Mouse (Mus musculus): Measurements from ENCODE around the gene Jade2.
A peak's percentile ranks its signal among the peaks of the same experiment; 100 is the strongest.
"Not testable (repeated sequence)": the region's sequence is repeated elsewhere in the genome, so short reads cannot be mapped to it uniquely, and the experiment has no call there.

Jade2 gene

GRCm38 (mm10) chr11:51833393-51834066 lies 23.9 kb downstream of the Jade2 start:
- no peak for DNase-seq

GRCm38 (mm10) chr11:51832992-51833391 lies 24.5 kb downstream of the Jade2 start:
- no peak for DNase-seq

GRCm38 (mm10) chr11:51831962-51832909 lies 25.2 kb downstream of the Jade2 start:
- no peak for DNase-seq

DNA sequence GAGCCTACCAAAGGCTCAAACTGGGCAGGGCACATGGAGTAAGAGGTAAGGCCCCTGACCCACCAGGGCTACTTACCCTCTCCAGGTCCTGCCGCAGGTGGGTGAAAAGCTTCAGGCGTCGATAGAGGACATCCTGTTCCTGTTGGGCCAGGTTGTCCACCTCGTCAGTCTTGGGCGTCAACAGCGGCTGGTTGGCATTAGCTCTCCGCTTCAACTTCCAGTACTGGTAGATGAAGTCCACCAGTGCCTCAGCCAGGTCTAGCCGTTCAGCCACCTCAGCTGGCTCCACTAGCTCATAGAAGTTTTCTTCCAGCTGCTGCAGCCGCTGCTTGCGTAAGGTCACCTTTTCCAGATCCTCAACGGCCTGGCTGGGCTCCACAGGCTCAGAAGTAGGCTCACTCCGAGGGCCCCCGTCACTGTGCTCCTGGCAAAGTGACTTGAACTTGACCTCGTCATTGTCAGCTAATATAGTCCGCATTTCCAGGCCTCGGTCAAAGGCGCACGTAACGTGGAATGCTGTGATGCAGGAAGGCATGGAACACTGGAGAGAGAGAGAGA lies 32.5 kb downstream of the Jade2 start:
- DNase-seq, result no peak

DNA sequence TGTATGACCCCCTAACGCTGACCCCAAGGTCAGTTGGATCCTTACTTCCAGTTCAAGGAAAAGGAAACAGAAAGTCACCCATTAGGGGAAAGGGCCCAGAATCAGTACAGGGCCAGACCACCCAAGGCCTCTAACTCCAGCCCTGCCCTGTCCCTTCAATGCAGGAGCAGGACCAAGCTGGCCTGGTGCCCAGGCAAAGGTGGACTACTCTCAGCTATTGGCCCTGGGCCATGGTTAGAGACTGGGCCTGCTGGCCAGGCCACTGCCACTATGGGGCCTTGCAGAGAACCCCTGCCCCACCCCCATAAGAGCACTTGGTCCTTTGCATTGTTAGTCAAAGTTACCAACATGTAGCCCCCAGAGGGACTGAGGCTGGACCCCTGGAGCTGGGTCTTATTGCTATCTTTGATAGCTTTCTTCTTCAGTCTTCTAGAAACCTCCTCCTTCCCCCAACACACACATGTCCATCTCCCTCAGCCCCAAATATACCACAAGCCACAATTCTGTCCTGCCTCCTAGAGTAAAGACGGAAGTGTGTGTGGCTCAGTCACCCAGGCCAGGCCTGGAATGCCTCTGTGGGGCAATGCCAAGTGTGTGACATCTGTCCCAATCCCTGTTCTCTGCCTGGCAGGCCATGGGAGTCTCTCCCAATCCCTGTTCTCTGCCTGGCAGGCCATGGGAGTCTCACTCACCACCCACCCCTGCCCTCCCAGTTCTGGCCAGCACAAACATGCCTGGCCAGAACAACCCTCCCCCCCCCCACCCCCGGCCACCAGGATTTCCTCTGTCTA lies 33.3 kb downstream of the Jade2 start:
- DNase-seq, result no peak

- no peak for DNase-seq
These were observed 34.2 kb downstream of the Jade2 start for GRCm38 (mm10) chr11:51823271-51823670.

DNA sequence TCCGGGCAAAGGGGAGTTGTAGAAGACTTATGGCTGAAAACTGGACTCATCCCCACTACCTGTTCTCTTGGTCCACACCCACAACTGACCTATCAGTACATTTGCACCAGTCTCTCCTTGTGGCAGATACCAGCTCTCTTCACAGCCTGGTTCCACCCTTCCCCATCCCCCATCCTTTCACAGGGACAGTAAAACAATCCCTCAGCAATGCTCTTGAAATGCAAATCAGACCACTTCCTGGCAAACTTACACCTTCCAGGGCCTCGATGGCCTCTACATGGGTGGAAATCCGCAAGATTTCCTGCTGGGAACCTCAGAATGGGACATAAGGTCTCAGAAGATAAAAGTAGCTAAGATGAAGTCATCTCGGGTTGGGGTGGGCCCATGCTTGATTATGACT lies 34.7 kb downstream of the Jade2 start:
- DNase-seq, result no peak

GRCm38 (mm10) chr11:51820861-51821260 lies 36.6 kb downstream of the Jade2 start:
- DNase-seq, result peak; percentile 82

GRCm38 (mm10) chr11:51819964-51820363 lies 37.5 kb downstream of the Jade2 start:
- peak; percentile 73 for DNase-seq

- no peak for DNase-seq
These were observed 38.6 kb downstream of the Jade2 start for GRCm38 (mm10) chr11:51818837-51819236.

DNA sequence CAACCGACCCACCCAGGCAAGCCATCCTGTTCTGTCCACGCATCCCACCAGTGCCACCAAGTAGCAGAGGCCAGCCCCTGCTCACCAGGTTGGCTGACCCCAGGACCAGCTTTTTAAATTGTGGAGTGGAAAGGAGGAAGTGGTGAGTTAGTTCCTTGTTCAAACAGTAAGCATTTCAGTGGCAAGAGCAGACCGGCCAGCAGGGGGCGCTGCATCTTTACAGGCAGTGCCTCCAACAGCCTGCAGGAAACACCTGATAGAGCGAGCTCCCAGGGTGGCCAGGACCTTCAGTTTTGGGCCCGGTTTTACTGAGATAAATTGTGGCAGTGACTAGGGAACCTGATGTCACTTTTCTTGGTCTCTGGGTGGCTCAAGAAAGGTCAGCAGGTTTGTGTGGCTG lies 39.7 kb downstream of the Jade2 start:
- DNase-seq, result peak; percentile 93

GRCm38 (mm10) chr11:51812022-51812546 lies 45.4 kb downstream of the Jade2 start:
- no peak for DNase-seq

DNA sequence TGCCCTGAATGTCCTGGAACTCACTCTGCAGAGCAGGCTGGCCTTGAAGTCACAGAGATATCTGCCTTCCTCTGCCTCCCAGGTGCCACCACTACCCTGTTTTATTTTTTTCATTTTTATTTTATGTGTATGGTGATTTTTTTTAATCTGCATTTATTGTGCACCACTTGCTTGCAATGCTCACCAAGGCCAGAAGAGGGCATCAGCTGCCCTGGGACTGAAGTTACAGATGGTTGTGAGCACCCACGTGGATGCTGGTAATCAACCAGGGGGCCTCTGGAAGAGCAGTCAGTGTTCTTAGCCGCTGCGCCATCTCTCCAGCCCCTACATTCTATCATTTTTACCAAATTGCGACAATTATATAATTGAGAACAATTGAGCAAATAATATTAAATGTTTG lies 46.2 kb downstream of the Jade2 start:
- DNase-seq, result no peak

DNA sequence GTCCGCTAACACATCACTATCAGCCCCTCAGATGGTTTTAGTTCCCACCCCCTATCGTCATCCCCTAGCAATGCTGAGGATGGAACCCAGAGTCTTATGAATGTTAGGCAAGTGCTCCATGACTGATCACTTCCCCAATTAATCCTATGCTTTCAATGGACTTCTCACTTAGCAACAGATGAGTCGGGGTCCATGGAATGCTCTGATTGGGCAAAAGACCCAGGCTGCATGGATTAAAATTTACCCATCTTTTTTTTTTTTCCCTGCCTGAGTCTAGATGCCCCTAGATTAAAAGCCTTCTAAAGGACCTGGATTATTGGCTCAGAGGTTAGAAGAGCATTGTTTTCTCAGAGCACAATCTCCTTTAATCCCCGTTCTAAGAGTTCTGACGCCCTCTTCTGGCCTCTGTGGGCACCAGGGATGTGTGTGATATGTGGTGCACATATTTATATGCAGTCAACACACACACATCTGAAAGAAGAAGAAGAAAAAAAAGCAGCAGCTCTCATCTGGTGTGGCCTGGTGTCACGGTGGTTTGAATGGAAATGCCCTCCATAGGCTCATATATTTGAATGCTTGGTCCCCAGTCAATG lies 47.7 kb downstream of the Jade2 start:
- DNase-seq, result no peak

- DNase-seq, result no peak
These were observed 50.2 kb downstream of the Jade2 start for GRCm38 (mm10) chr11:51807108-51807879.

DNA sequence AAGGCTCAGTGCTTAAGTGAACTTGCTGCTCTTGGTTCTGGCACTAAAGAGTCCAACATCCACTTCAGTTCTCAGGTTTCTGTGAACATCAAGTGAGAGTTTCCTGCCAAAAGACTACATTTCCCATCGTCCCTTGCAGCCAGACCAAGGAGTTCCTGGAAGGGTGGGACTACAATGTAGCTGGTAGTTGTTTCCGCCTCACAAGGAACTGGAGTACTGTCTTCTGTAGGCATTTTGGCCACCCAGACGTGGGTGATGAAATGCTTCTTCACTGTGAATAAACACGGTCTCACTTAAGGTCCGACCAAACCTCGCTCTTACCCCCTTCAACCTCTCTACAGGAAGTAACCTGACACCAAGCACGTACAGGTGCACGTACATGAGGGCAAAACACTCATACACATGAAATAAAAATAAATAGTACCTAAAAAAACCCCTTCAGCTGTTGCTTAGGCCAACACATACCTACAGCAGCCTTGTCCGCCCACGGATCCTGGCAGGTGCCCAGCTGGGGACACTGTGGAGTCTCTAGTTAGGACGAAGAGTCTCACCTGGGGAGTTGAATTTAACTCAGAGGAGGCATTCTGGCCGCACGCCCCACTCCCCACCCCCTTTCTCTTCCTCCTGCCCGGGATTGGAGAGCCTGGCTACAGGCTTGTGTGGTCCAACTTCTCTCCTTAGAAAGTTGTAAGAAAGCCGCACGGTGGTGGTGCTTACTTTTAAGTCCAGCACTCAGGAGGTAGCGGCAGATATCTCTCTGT lies 52.1 kb downstream of the Jade2 start:
- DNase-seq, result peak; percentile 79

DNA sequence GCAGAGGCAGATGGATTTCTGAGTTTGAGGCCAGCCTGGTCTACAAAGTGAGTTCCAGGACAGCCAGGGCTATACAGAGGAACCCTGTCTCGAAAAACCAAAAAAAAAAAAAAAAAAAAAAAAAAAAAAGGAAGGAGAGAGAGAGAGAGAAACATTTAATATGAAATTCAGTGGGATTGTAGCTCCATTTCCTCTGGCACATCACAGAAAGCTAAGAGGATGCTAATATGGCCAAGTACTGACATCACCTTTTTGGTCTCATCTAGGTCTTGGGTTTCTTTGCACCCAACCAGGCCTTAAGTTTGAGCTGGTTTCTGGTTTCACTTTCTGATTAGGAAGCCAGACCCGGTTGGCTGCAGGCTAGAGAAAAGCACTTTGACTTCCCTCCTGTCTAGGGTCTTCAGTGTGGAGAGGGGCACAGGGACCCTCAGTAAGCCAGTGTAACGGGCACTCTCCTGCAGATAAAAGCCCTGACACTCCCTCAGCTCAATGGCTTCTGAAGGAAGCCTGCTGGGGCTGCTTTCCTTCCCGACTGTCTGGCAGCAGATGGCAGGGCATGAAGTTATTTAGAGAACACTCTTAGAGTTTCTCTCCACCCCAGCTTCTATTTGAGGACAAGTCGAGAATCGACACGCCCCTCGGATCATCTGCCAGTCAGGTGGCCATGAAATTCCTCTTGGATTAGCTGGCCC lies 56.7 kb downstream of the Jade2 start:
- DNase-seq, result no peak

GRCm38 (mm10) chr11:51796272-51796671 lies 61.2 kb downstream of the Jade2 start:
- no peak for DNase-seq

DNA sequence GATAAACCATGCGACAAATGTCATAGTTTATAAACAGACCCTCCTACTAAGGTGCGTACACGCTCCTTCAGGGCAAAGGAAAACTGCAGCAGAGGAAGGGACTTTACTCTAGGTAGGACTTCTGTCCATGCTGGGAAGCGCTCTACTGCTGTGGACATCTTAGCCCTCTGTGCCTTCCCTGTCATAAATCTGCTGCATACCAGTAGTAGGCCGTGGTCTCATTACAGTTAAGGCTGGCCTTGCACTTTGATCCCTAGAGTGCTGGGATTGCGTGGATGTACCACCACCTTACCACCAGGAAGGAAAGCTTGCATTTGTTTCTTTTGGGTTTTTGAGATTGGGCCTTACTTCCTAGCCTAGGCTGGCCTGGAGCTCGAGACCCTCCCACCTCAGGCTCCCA lies 66.8 kb downstream of the Jade2 start:
- no peak for DNase-seq

DNA sequence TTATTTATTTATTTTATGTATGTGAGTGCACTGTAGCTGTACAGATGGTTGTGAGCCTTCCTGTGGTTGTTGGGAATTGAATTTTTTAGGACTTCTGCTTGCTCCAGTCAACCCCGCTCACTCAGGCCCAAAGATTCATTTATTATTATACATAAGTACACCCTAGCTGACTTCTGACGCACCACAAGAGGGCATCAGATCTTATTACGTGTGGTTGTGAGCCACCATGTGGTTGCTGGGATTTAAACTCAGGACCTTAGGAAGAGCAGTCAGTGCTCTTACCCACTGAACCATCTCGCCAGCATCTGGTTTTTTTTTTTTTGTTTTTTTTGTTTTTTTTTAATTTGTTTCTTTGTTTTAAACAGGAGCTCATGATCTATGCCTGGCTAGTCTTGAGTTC lies 67.7 kb downstream of the Jade2 start:
- not testable (repeated sequence) for DNase-seq
